Mouse (Mus musculus): ENCODE data around the gene Stox1.

Stox1 gene

GRCm38 (mm10) chr10:62664963-62665590 lies 60.9 kb downstream of the Stox1 start:
- peak; percentile 40 for DNase-seq (ENCODE audit: low spot score)

- DNase-seq (ENCODE audit: low spot score) = no peak
These were observed 61.8 kb downstream of the Stox1 start for GRCm38 (mm10) chr10:62664171-62664570.

GRCm38 (mm10) chr10:62656711-62657110 lies 69.2 kb downstream of the Stox1 start:
- no peak for DNase-seq (ENCODE audit: low spot score)

- DNase-seq (ENCODE audit: low spot score) = no peak
These were observed 74.0 kb downstream of the Stox1 start for GRCm38 (mm10) chr10:62651961-62652360.

GRCm38 (mm10) chr10:62650881-62651810 lies 74.8 kb downstream of the Stox1 start, which contains the start of gene Ddx50:
Gene Ddx50 (minus strand): TSS chr10:62651218.
- peak; percentile 100 for DNase-seq (ENCODE audit: low spot score)

- DNase-seq (ENCODE audit: low spot score) = no peak
These were observed 75.6 kb downstream of the Stox1 start for GRCm38 (mm10) chr10:62650358-62650782.
